Mouse (Mus musculus): ENCODE results near the gene Ssna1.
A peak's percentile ranks its signal among the peaks of the same experiment; 100 is the strongest.

Ssna1 gene

DNA sequence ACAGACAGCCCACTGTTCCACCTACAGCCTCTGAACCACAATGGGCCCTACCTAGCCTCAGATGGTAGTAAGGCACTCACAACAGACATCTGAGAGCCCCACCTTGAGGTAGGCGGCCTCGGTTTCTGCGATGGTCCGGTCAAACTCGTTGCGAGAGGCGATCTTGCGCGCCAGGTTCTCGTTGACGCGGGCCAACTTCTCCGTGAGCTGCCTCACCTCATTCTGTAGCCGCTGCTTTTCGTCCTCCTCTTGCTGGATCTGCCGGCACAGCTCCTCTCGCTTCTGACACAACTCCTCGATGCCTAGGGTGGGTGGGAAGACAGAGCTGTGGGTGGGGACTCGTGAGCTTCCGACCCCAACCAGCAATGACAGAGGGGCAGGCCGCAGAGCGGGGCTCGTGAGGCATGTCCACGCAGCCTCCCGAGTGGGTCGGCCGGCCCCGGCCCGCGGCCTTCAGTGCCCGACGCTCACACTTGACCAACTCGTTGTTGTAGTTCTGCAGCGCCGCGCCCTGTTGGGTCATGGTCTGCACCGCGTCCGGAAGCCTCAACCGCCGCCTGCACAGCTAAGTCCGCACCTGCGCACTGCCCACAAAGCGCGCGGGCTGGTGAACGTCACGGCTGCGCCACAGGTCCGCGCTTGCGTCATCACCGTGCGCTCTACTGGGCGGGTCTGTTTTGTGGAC, at the start of gene Ssna1, which contains the start of gene Anapc2:
Gene Ssna1, minus strand, starts transcription at position 612 of the 685 bp plus-strand sequence.
Gene Anapc2, plus strand, starts transcription at position 652 of the 685 bp plus-strand sequence.
- peak; percentile 95 to 98 for DNase-seq (ENCODE audit: low spot score in 2 of 2)

DNA sequence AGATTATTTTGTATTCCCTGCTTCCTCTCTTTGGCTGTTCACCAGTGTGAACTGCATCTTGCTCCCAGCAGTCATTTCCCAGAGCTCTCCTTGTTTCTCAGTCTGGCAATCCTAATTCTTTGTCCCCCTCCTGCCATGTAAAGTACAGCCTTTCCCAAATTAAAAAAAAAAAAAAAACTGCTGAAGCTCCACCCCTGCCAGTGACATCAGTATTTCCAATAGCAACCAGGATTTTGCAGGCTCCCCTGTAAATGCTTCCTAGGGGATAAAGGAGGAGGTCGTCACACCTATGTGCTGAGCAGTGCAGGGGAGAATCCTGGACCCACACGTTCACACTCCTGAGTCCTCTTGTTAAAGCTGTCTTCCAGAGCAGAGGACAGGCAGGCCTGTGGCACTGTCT, 47.8 kb upstream of the Ssna1 start:
- DNase-seq (ENCODE audit: low spot score in 2 of 2), result no peak

DNA sequence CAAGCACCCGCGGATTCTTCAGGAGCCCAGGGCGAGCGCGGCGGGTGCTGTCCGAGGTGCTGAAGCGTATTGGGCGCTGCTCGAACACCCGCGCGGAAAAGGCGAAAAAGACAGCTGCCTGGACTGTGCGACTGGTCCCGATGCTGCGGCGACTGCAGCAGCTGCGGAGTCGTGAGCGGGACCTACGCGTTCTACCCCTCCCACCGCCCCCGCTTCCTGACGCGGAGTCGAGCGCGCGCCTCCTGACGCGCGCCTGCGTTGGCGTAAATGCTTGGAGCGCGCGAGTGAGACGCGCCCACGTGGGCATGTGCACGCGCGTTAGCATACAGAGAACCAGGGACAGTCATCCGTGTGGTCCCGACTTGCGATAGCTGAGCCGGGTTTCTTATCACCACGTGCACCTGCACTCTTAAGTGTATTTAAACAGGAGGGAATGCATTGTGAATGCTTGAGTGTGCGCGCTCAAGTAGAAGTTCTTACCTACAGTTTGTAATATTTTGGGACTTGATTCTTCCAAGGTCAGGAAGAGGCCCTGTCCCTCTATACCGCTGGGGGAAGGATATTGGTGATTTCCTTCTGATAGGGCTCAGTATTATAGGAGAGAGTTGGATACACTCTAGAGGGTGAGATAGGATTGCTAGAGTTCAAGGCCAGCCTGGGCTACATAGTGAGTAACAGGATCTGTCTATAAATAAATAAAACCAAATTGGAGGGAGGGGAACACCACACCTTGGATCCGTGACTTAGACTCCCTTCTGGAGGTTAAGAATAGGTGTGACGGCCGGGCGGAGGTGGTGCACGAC, 46.9 kb upstream of the Ssna1 start, which contains the start of gene Grin1:
Gene Grin1, minus strand, starts transcription at position 217 of the 803 bp plus-strand sequence.
- no peak for DNase-seq (ENCODE audit: low spot score in 2 of 2)

DNA sequence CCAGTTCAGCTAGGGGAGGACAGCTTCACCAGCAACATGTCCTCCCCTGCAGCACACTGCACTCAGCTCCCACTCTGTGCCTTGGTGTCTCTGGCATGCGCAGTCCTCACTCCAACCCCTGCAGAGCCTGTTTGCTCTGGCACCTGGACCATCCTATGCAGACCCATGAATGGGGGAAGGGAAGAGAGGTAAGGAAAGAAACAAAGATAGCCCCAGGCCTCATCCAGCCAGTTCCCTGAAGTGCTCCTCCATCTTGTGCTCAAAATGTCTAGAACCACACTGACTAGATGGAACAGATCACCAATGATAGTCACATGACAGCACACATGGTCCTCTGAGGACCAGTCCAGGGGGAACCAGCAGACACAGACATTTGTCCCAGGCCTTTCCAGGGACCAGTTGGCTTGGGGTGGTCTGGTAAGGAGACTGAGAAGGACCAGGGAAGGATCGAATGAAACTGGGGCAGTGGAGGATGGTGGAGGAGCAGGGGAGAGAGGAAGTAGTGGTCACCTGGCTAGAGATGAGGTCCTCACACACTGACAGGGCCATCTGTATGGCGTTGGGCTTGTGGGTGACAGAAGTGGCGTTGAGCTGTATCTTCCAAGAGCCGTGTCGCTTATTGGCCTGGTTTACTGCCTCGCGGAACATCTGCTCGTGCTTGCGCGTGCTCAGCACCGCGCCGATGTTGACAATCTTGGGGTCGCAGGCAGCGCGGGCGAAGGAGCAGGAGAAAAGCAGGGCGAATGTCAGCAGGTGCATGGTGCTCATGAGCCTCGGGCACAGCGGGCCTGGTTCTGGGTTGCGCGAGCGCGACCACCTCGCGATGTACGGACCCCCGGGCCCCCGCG, 46.1 kb upstream of the Ssna1 start:
- DNase-seq (ENCODE audit: low spot score in 2 of 2), result no peak

DNA sequence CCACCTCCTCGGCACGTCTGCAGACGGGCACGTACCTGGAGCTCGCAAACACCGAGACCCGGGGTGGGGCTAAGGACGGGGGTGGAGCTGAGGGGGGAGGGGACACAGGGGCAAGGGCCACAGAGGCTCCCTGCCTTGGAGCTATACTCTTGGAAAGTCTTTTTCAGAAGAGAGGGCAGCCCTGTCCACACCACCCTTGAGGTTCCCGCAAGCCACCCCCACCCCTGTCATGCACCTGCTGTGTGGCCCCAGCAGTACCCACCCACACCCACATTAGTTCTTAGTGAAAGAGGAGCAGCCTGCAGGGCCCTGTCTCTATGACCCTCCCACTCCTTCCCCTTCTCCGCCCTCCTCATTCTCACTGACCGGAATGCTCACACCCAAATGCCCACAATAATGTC, 39.3 kb upstream of the Ssna1 start:
- no peak for DNase-seq (ENCODE audit: low spot score in 2 of 2)

DNA sequence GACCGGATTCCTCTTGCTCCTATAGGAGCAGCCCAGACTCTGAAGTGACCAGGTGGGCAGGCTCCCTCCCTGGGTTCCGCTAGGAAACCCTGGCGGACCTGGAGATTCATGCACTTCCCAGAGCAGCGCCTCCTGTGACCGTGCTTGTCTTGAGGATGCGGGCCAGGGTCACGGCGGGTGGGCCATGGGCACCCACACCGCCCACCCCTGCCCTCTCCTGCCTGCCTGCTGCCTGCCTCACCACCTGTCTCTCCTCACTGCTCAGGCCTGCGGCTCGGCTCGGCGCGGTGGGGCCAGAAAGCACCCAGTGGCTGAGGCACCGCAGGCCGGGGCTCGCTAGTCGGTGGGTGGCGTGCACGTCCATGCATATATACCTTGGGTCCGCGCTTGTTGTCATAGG, 38.7 kb upstream of the Ssna1 start:
- no peak for DNase-seq (ENCODE audit: low spot score in 2 of 2)

DNA sequence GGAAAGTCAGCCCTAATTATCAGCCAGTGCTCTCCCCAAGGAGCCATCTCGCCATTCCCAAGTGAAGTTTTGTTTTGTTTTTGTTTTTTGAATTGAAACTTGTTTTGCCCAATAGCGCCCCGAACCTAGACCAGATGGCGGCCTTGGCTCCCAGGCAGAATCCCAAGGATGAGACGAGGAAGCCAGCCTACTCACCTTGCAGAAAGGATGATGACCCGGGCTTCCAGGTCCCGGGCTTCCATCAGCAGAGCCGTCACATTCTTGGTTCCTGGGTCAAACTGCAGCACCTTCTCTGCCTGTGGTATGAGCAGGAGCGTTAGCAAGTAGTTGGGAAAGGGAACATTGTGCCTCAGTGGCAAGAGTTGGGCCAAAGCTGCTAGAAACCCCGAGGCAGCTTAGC, 37.9 kb upstream of the Ssna1 start:
- no peak for DNase-seq (ENCODE audit: low spot score in 2 of 2)

DNA sequence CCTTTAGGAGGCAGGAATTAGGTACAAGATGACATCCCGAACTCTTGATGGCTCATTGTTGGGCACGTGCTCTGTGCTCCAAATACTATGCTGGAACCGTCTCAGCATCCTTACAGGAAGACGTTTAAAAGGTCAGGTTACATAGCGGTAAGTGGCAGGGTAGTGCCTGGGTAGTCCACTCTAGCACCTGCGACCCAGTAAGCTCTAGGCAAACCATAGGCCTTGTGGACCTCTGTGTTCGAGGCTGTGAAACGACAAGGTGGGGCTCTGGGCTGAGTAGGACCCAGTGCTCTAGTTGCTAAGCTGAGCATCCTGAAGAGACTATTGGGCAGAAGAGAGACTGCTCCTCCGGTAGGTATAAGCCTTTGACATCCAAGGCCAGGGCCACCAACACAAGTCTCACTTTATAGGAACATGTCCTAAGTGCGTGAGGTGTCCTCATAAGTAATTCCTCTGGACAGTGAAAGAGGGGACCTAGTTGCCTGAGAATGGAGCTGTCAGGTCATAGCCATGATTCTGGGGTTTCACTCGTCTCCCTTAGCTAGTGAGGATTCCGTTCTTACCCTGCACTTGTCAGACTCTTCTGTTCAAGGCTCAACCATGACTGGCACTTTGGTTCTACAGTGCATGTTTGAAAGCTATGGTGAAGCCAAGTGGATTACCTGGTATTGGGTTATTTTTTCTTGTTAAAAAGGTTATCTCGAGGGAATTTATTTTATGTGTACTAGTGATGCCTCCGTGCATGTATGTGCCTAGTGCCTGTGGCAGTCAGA, 33.5 kb upstream of the Ssna1 start:
- no peak for DNase-seq (ENCODE audit: low spot score in 2 of 2)

DNA sequence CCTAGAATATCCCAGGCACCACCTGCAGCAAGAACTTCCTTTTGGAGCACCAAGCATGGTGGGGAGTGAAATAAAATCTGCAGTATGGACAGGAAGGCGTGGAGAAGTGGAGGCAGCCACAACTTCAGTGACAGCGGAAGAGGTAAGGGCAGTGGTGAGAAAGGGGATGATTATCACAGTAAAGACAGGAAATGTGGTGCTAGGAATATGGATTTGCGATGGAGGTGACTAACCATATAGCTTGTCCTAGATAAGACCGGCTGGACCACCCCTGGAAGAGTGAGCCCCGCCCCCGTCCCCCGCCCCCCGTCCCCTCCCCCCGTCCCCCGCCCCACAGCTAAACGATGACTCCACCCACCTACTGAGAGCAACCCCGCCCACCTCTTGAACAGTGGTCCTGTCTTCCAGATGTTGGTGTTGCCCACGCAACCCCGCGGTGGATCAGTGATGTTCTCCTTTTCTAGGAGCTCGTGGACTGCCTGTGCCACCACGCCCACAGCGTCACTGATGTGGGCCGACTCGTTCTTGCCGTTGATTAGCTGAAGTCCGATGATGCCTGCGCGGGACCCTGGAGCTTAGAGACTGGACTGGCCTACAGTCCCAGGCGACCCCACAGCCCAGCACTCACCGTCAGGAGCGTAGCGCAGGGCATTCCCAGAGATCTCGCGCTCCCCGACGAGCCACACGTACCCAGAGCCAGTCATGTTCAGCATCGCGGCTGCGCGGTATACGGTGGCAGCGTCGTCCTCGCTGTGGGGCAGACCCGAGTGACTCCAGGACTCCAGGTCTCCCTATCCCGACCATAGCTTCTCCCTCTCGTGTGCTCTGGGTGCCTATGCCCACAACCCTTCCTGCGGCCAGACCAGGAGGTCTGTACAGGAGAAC, 32.7 kb upstream of the Ssna1 start:
- no peak for DNase-seq (ENCODE audit: low spot score in 2 of 2)

DNA sequence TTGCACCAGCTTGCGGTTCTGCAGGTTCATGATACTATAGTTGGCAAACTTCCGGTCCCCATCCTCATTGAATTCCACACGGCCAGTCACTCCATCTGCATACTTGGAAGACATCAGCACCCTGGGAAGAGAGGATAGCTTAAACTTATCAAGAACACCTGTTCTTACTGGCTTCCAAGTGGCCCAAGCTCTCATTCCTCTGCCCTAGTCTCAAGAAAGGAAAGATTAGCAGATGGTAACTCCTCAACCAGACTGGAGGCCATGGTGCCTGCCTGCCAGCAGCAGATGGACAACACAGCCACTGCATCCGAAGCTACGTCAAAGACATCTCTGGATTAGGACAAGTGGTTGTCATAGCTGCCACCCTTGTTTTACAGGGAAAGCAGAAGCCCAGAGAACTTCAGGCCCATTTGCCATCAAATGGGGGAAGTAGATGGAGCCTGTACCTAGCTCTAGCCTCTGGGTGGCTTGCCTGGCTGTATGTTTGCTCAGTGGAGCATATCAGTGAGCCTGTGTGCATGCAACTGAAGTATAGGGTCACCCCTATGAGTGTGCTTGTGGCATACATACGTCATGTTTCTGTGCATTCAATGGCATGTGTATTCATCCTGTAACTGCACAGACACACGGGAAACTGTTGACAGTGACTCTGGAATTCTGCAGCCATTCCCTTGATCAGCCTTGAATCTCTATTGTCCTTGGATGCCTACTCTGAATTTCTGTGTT, 31.9 kb upstream of the Ssna1 start:
- DNase-seq (ENCODE audit: low spot score in 2 of 2), result no peak

DNA sequence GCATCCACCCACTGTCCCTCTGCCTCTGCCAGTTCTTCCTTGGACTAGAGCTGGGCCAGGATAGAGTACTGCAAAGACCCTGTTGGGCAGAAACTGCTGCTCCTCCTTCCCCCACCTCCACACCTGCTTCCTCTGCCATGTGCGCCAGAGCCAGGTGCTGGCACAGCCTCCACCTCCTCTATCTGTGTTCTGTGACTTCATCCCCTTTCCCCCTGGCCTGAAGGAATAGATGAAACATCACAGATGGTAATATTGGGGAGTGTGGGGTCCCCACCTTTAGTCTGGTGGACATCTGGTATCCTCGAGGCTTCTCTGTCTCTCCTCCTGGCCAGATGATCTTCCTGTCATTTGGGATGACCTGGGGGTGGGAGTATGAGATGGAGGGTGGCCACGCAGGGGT, 31.2 kb upstream of the Ssna1 start:
- no peak for DNase-seq (ENCODE audit: low spot score in 2 of 2)

DNA sequence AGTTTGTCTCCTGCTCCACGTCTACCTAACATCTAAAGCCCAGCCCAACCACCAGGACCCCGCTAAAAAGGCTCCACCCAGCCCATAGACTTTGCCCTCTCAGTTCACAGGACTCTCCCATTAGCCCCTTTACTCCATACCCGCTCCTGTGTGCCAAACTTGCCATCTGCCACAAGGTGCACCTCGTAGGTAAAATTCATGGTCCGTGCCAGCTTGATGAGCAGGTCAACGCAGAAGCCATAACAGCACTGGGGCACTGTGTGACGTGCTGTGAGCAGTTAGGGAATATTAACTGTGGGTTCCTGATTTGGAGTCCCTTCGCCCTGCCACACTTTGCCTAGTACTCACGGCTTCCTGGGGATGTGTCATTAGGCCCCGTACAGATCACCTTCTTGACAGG, 25.8 kb upstream of the Ssna1 start:
- DNase-seq (ENCODE audit: low spot score in 2 of 2), result no peak

DNA sequence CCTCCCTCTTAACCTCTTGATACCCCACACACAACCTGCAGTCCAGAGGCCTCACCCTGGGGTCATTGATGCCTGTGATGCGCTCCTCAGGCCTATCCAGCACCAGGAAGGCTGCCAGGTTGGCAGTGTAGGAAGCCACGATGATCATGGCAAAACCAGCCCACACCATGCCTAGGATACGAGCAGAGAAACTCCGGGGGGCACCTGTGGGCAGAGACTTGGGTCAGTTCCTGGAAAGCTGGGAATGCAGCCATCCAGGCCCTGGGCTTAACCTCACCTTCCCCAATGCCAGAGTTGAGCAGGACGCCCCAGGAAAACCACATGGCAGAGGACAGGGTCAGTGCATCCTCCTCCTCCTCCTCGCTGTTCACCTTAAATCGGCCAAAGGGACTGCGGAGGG, 24.9 kb upstream of the Ssna1 start:
- no peak for DNase-seq (ENCODE audit: low spot score in 2 of 2)

DNA sequence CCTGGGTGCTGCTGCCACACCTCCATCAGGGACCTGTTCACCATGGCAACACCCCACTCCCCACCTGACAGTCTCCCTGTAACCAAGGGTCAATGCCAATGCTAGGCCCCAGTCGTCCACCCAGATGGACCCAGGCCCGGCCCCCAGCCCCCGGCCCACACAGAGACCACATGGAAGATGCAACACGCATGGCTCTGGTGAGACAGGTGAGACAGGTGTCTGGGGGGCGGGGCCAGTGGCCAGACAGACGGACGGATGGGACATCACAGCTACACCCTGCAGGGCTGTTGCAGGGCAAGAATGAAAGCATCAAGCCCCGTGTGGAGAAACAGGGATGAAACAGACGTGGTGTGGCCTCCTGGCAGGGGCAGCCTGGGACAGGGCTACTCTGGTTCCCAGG, 21.5 kb upstream of the Ssna1 start:
- no peak for DNase-seq (ENCODE audit: low spot score in 2 of 2)

DNA sequence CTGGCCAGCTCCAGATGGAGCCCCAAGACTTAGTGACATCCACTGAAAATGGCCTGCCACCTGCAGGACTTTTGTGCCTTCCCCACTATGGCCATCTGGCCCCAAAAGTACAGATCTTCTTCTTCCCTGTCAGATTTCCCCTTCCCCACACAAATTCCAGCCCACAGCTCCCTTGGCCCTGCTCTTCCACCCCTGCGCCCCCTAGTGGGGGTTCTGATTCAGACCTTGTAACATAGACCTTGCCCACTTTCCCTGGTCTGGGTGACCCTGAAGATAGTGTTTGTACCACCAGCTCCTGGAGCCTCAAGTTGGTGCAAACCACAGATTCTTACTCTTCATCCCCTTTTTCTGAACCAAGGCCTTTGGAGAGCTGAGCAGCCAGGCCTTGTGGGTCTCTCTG, 20.6 kb upstream of the Ssna1 start:
- DNase-seq (ENCODE audit: low spot score in 2 of 2), result peak in 1 of 2 experiments; percentile 86

DNA sequence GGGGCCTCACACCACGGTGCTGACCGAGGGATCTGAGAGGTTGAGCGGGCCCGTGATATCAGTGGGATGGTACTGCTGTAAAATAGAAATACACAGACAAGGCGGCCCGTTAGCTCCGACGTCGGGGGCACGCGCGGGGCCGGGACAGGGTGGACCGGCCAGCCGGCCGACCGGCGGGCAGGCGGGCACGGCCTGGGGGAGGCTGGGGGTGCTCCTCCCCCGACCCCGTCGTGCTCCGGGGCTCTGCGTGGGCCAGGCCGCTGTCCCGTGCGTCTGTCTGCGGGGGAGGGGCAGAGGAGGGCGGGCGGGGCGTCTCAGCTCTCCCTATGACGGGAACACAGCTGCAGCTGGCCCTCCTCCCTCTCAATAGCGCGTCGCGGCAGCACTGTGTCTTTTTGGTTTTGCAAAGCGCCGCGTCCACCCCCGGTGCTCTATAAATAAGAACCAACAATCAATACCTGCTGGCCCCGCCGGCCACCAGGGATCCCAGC, 19.9 kb upstream of the Ssna1 start:
- DNase-seq (ENCODE audit: low spot score in 2 of 2), result no peak

DNA sequence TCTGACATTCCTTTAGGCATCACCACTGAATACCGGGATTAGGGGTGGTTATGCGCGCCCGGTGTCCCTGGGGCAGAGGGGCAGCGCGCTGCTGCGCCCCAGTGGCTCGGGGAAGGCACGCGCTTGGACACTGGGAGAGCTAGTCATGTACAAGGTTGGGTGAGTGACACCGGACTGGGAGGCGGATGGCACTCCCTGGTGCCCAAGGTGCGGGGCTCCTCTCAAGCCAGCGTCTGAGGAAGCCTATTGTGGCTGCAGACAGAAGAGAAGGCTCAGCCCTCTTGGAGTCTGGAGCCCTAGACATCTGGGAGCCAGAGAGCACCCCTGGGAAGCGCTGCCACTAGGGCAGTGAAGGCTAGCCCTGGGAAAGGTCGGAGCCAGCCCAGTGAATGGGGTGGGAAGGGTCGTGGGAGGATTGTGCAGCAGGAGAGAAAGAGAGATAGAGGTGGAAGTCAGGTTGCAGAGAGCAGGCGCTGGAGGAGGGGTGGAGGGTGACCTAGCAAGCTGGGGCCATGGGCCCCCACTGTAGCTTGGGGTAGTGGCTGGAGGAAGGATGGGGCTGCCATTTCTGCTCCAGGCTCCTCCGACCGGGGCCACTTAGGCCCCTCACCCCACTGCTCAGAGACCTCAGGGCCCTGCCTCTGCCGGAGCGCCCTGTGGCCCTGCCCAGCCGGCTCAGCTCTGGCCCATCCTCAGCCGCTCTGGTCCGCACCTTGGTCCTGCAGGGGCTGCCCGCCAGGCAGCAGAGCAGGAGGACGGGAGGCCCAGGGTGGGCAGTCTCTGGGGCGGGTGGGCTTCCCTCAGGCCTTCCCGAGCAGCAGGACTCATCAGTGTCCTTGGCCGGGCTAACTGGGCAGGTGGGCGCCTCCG, 19.2 kb upstream of the Ssna1 start:
- no peak for DNase-seq (ENCODE audit: low spot score in 2 of 2)

DNA sequence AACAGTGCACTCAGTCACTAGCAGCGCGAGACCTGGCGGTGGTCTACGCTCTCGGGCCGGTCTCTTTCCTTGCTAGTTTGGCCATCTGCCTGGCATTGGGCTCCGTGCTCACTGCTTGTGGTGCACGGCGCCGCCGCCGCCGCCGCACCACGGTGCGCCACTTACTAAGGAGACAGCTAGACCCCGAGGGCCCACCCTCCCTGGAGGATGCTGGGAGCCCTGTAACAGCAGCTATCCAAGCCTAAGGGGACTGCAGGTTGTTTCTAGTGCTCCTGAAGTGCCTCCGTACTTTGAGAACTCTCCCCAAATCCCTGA, 18.5 kb upstream of the Ssna1 start:
- DNase-seq (ENCODE audit: low spot score in 2 of 2), result no peak
